Mouse (Mus musculus): ENCODE measurements at regions not wholly inside any gene's neighbourhood (a gene's known extent, or its start where the extent isn't known, plus 50 kb on each side); places are given as distances from the start of the nearest gene placed in this dataset.

- DNase-seq = no peak
These were observed 55.4 kb downstream of the Ppp1r3c start for GRCm38 (mm10) chr19:36681056-36681455.

- no peak for DNase-seq
These were observed 56.1 kb downstream of the Ppp1r3c start for GRCm38 (mm10) chr19:36680322-36680721.

- DNase-seq = no peak
These were observed 57.2 kb downstream of the Ppp1r3c start for GRCm38 (mm10) chr19:36679028-36679820.

GRCm38 (mm10) chr19:36678382-36679027, 57.9 kb downstream of the Ppp1r3c start:
- no peak for DNase-seq

GRCm38 (mm10) chr19:36677101-36678081, 59.1 kb downstream of the Ppp1r3c start:
- DNase-seq = peak in 1 of 2 experiments; percentile 38

- DNase-seq = no peak
These were observed 61.5 kb downstream of the Ppp1r3c start for GRCm38 (mm10) chr19:36674946-36675345.

GRCm38 (mm10) chr19:36670813-36671212, 65.6 kb downstream of the Ppp1r3c start:
- DNase-seq = no peak

Data from layer of hippocampus, postnatal 36 days (tissue).